Mouse (Mus musculus) lung, embryonic 16.5 days (tissue): Measurements from ENCODE around the gene Apol11a. TPM values are rescaled to one million over a fixed set of nuclear protein-coding genes. Genes with fewer than 3 reads are reported as not detected.
"Not testable (repeated sequence)": the region's sequence is repeated elsewhere in the genome, so short reads cannot be mapped to it uniquely, and the experiment has no call there.

Source experiments
- ATAC-seq: fragments of 200-750 bp; cut with Nextera tagmentation; 2 replicates; pipeline ENCODE4 v1.8.0; 2017; ENCODE audit warnings: low read depth, mild to moderate bottlenecking, moderate library complexity
- H3K27ac ChIP-seq: fragments of 300-500 bp; sonication (generic); 2 replicates; pipeline ENCODE4 v1.5.1; 2014; ENCODE audit warnings: mild to moderate bottlenecking, control low read depth, low read length
- H3K27me3 ChIP-seq: fragments of 300-500 bp; sonication (generic); 2 replicates; pipeline ENCODE4 v1.6.1; 2014; ENCODE audit warnings: low read depth, low read length, mixed read lengths; ENCODE audit not compliant: control insufficient read depth, insufficient read depth
- H3K36me3 ChIP-seq: fragments of 300-500 bp; sonication (generic); 2 replicates; pipeline ENCODE4 v1.6.1; 2014; ENCODE audit warnings: low read length; ENCODE audit not compliant: control insufficient read depth, insufficient read depth
- H3K4me1 ChIP-seq: fragments of 300-500 bp; sonication (generic); replicated peaks from 2 replicates; pipeline ENCODE4 v1.6.1; 2014; ENCODE audit warnings: low read length, mixed read lengths; ENCODE audit not compliant: control insufficient read depth, insufficient read depth
- H3K4me2 ChIP-seq: fragments of 300-500 bp; sonication (generic); 2 replicates; pipeline ENCODE4 v1.6.1; 2014; ENCODE audit warnings: low read depth, low read length, control low read depth
- H3K4me3 ChIP-seq: fragments of 300-500 bp; sonication (generic); 2 replicates; pipeline ENCODE4 v1.5.1; 2014; ENCODE audit warnings: mild to moderate bottlenecking, low read length, control low read depth
- H3K9ac ChIP-seq: fragments of 300-500 bp; sonication (generic); 2 replicates; pipeline ENCODE4 v1.6.1; 2014; ENCODE audit warnings: low read length, control low read depth
- H3K9me3 ChIP-seq: fragments of 300-500 bp; sonication (generic); 2 replicates; pipeline ENCODE4 v1.6.1; 2016; ENCODE audit warnings: low read length; ENCODE audit not compliant: control insufficient read depth
- WGBS: fragments of 180-500 bp; shearing (Covaris S2); extraction: QIAGEN DNeasy Blood & Tissue Kit; methylation state at CpG from one replicate; pipeline ENCODE4 v1.1.7; 2014; 5-methylcytosine and 5-hydroxymethylcytosine counted together
- polyA plus RNA-seq: library from polyadenylated mRNA; unstranded; fragments of >200 nt; fragmentation: Nextera tagmentation; extraction: Ambion mirVana; gene quantifications from 2 replicates; pipeline ENCODE4 v1.2.1, GENCODE M21; 2015

Apol11a gene
- polyA plus RNA-seq, 1 experiment from 2014 or later = not detected

GRCm38 (mm10) chr15:77539221-77539620 is 31.1 kb downstream of the Apol11a start:
- not testable (repeated sequence) for ATAC-seq

DNA sequence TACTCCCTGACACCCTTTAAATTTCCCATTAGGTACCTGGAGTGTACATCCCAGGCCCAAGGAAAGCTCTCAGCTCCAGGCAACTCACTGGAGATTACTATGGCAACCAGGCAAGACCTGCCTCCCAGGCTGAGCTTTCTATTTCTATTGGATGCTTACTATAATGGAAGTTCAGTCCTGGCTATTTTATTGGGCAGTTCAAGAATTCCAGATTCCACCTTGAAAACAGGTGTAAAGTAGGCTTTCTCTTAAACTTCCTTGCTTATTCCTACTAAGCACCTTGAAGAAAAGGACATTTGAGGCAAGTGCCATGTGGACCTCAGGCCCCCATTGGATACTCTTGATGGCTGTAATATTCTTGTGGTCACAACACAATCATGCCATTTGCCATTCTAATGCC is 53.7 kb downstream of the Apol11a start, which contains the start of gene 1700025B11Rik:
Gene 1700025B11Rik (minus strand): TSS at position 101 of the 400 bp plus-strand sequence.
- Histone ChIP-seq H3K27ac (no peak within 1 kb of the TSS), H3K9ac (no peak within 1 kb of the TSS), H3K36me3 (no peaks in the 10 kb centered on the region), H3K4me2 (no peak within 1 kb of the TSS), H3K4me1 (no peaks in the 10 kb centered on the region), H3K4me3 (no peak within 1 kb of the TSS), H3K9me3 (no peaks in the 10 kb centered on the region), H3K27me3 (no peaks in the 10 kb centered on the region)
- no peak for ATAC-seq

More at GRCm38 (mm10) chr15:77539221-77539620, 31.1 kb downstream of the Apol11a start:
- WGBS = 22% methylated on average over 1 of the region's 1 CpGs
- H3K9me3 ChIP-seq, H3K4me2 ChIP-seq, H3K27me3 ChIP-seq, H3K36me3 ChIP-seq, H3K27ac ChIP-seq, H3K4me1 ChIP-seq, H3K4me3 ChIP-seq, H3K9ac ChIP-seq: not testable (repeated sequence)

GRCm38 (mm10) chr15:77563219-77563618 is 55.1 kb downstream of the Apol11a start:
- no peak overlapping the region for H3K4me2 ChIP-seq
- ATAC-seq = no peak

More at GRCm38 (mm10) chr15:77563219-77563618, 55.1 kb downstream of the Apol11a start:
- H3K4me1 ChIP-seq = no peaks in the 10 kb centered on the region
- H3K36me3 ChIP-seq = no peaks in the 10 kb centered on the region
- no peak overlapping the region for H3K27ac ChIP-seq
- no peaks in the 10 kb centered on the region for H3K9me3 ChIP-seq
- H3K9ac ChIP-seq = no peak overlapping the region
- H3K27me3 ChIP-seq = no peaks in the 10 kb centered on the region
- no peak overlapping the region for H3K4me3 ChIP-seq

Other genes with a start within 250 kb of the Apol11a start
- gene Rbfox2, start 201.3 kb upstream of the Apol11a start, polyA plus RNA-seq = 39.1 and 41.9 TPM in 2 replicates
- gene Apol7a, start 109.2 kb upstream of the Apol11a start, polyA plus RNA-seq = 0.10 and 0.11 TPM in 2 replicates
- gene Apol9a, start 97.1 kb upstream of the Apol11a start, polyA plus RNA-seq = 0.10 and 0.13 TPM in 2 replicates
- gene Apol7b, start 60.8 kb upstream of the Apol11a start, polyA plus RNA-seq = not detected in 2 replicates
- not detected in 2 replicates for gene Apol10a, start 31.2 kb upstream of the Apol11a start, polyA plus RNA-seq
- not detected in 2 replicates for gene Apol7c, start 25.0 kb downstream of the Apol11a start, polyA plus RNA-seq
- not detected in 2 replicates for gene 1700025B11Rik, start 53.6 kb downstream of the Apol11a start, polyA plus RNA-seq
- 0.06 and 0.09 TPM in 2 replicates for gene Apol10b, start 87.9 kb downstream of the Apol11a start, polyA plus RNA-seq
- not detected in 2 replicates for gene Gm36245, start 91.0 kb downstream of the Apol11a start, polyA plus RNA-seq
- gene Apol11b, start 135.0 kb downstream of the Apol11a start, polyA plus RNA-seq = 0.21 TPM in 1 of 2 replicates, not detected in the other
- gene Apol7e, start 190.6 kb downstream of the Apol11a start, polyA plus RNA-seq = not detected in 2 replicates
- 0.15 TPM in 1 of 2 replicates, not detected in the other for gene Apol9b, start 220.8 kb downstream of the Apol11a start, polyA plus RNA-seq
- gene Apol8, start 248.7 kb downstream of the Apol11a start, polyA plus RNA-seq = 0.10 and 0.20 TPM in 2 replicates